Mouse (Mus musculus): ENCODE measurements around the gene Phactr1. TPM values are rescaled to one million over a fixed set of nuclear protein-coding genes. Genes with fewer than 3 reads are reported as not detected.

Phactr1 gene
- polyA plus RNA-seq, 2 experiments, result 3.6 to 6.7 TPM

GRCm38 (mm10) chr13:42709611-42710331 is 29.3 kb downstream of the Phactr1 start:
- DNase-seq (ENCODE audit: low spot score), result no peak
- 1% methylated on average over 38 of the region's 39 CpGs for WGBS

GRCm38 (mm10) chr13:42711510-42711909 is 31.1 kb downstream of the Phactr1 start:
- no peak for TF ChIP-seq POLR2A (IDR thresholded peaks at IDR 0.05; ENCODE audit: borderline replicate concordance, extremely low read depth, insufficient read depth, insufficient read length)
- Histone ChIP-seq H3K36me3 (ENCODE audit: control insufficient read depth, insufficient read depth, low read length) (no peaks in the 10 kb centered on the region), H3K27me3 (ENCODE audit: control insufficient read depth, insufficient read depth, low read length) (peaks cover 32% of the 10 kb centered on the region), H3K9ac (ENCODE audit: low read depth, low read length, severe bottlenecking) (no peak overlapping the region), H3K4me3 (replicated peaks; ENCODE audit: low read length) (no peak overlapping the region), H3K9me3 (ENCODE audit: control insufficient read depth, low read length) (no peaks in the 10 kb centered on the region), H3K27ac (replicated peaks; ENCODE audit: low read depth, low read length) (no peak overlapping the region), H3K4me1 (ENCODE audit: control insufficient read depth, insufficient read depth, low read length) (no peaks in the 10 kb centered on the region), H3K4me2 (replicated peaks; ENCODE audit: low read depth, low read length, severe bottlenecking) (no peak overlapping the region)
- WGBS, result 34% methylated on average over 2 of the region's 2 CpGs
- ATAC-seq (ENCODE audit: low FRiP score, low read depth) (no peak), DNase-seq (ENCODE audit: low spot score) (peak; percentile 67)

More at GRCm38 (mm10) chr13:42709611-42710331, 29.3 kb downstream of the Phactr1 start:
- H3K4me3 ChIP-seq (replicated peaks; ENCODE audit: low read length), result peak overlapping the region; percentile 21; the same call in 1 of the 2 replicates
- ATAC-seq (ENCODE audit: low FRiP score, low read depth), result no peak
- peak overlapping the region; percentile 30; the same call in 1 of the 2 replicates for H3K4me2 ChIP-seq (replicated peaks; ENCODE audit: low read depth, low read length, severe bottlenecking)
- no peaks in the 10 kb centered on the region for H3K36me3 ChIP-seq (ENCODE audit: control insufficient read depth, insufficient read depth, low read length)
- H3K9ac ChIP-seq (ENCODE audit: low read depth, low read length, severe bottlenecking), result no peak overlapping the region
- TF ChIP-seq POLR2A (IDR thresholded peaks at IDR 0.05; ENCODE audit: borderline replicate concordance, extremely low read depth, insufficient read depth, insufficient read length), result no peak
- no peaks in the 10 kb centered on the region for H3K4me1 ChIP-seq (ENCODE audit: control insufficient read depth, insufficient read depth, low read length)
- H3K27me3 ChIP-seq (ENCODE audit: control insufficient read depth, insufficient read depth, low read length), result peaks cover 32% of the 10 kb centered on the region
- H3K9me3 ChIP-seq (ENCODE audit: control insufficient read depth, low read length), result no peaks in the 10 kb centered on the region
- H3K27ac ChIP-seq (replicated peaks; ENCODE audit: low read depth, low read length), result no peak overlapping the region

- Histone ChIP-seq H3K9ac (ENCODE audit: low read depth, low read length, severe bottlenecking) (no peak overlapping the region), H3K27ac (replicated peaks; ENCODE audit: low read depth, low read length) (no peak overlapping the region), H3K4me2 (replicated peaks; ENCODE audit: low read depth, low read length, severe bottlenecking) (no peak overlapping the region), H3K27me3 (ENCODE audit: control insufficient read depth, insufficient read depth, low read length) (no peaks in the 10 kb centered on the region), H3K9me3 (ENCODE audit: control insufficient read depth, low read length) (no peaks in the 10 kb centered on the region), H3K4me1 (ENCODE audit: control insufficient read depth, insufficient read depth, low read length) (0 out of 2 replicates have a peak, but pooled peaks cover 3% of the 10 kb centered on the region), H3K36me3 (ENCODE audit: control insufficient read depth, insufficient read depth, low read length) (no peaks in the 10 kb centered on the region), H3K4me3 (replicated peaks; ENCODE audit: low read length) (no peak overlapping the region)
- WGBS, result 13% methylated on average over 9 of the region's 9 CpGs
- no peak for ATAC-seq (ENCODE audit: low FRiP score, low read depth)
- TF ChIP-seq POLR2A (IDR thresholded peaks at IDR 0.05; ENCODE audit: borderline replicate concordance, extremely low read depth, insufficient read depth, insufficient read length), result no peak
- DNase-seq (ENCODE audit: low spot score), result no peak
These were observed 39.0 kb downstream of the Phactr1 start for GRCm38 (mm10) chr13:42719401-42719800.

- no peak overlapping the region for H3K9ac ChIP-seq (ENCODE audit: low read depth, low read length, severe bottlenecking)
- 0 out of 2 replicates have a peak, but pooled peaks cover 3% of the 10 kb centered on the region for H3K4me1 ChIP-seq (ENCODE audit: control insufficient read depth, insufficient read depth, low read length)
- no peak overlapping the region for H3K27ac ChIP-seq (replicated peaks; ENCODE audit: low read depth, low read length)
- 45% methylated on average over 4 of the region's 4 CpGs for WGBS
- H3K4me2 ChIP-seq (replicated peaks; ENCODE audit: low read depth, low read length, severe bottlenecking), result no peak overlapping the region
- H3K4me3 ChIP-seq (replicated peaks; ENCODE audit: low read length), result no peak overlapping the region
- TF ChIP-seq POLR2A (IDR thresholded peaks at IDR 0.05; ENCODE audit: borderline replicate concordance, extremely low read depth, insufficient read depth, insufficient read length), result no peak
- H3K36me3 ChIP-seq (ENCODE audit: control insufficient read depth, insufficient read depth, low read length), result no peaks in the 10 kb centered on the region
- no peaks in the 10 kb centered on the region for H3K27me3 ChIP-seq (ENCODE audit: control insufficient read depth, insufficient read depth, low read length)
- DNase-seq (ENCODE audit: low spot score), result no peak
- no peaks in the 10 kb centered on the region for H3K9me3 ChIP-seq (ENCODE audit: control insufficient read depth, low read length)
- no peak for ATAC-seq (ENCODE audit: low FRiP score, low read depth)
These were observed 39.7 kb downstream of the Phactr1 start for GRCm38 (mm10) chr13:42720135-42720534.

GRCm38 (mm10) chr13:42720648-42721047 is 40.2 kb downstream of the Phactr1 start:
- TF ChIP-seq POLR2A (IDR thresholded peaks at IDR 0.05; ENCODE audit: borderline replicate concordance, extremely low read depth, insufficient read depth, insufficient read length), result no peak
- Histone ChIP-seq H3K36me3 (ENCODE audit: control insufficient read depth, insufficient read depth, low read length) (no peaks in the 10 kb centered on the region), H3K9ac (ENCODE audit: low read depth, low read length, severe bottlenecking) (no peak overlapping the region), H3K27me3 (ENCODE audit: control insufficient read depth, insufficient read depth, low read length) (no peaks in the 10 kb centered on the region), H3K4me3 (replicated peaks; ENCODE audit: low read length) (no peak overlapping the region), H3K9me3 (ENCODE audit: control insufficient read depth, low read length) (no peaks in the 10 kb centered on the region), H3K4me1 (ENCODE audit: control insufficient read depth, insufficient read depth, low read length) (0 out of 2 replicates have a peak, but pooled peaks cover 3% of the 10 kb centered on the region), H3K4me2 (replicated peaks; ENCODE audit: low read depth, low read length, severe bottlenecking) (no peak overlapping the region), H3K27ac (replicated peaks; ENCODE audit: low read depth, low read length) (no peak overlapping the region)
- ATAC-seq (ENCODE audit: low FRiP score, low read depth) (no peak), DNase-seq (ENCODE audit: low spot score) (no peak)
- WGBS, result 26% methylated on average over 1 of the region's 1 CpGs
